Mouse (Mus musculus): ENCODE measurements around the gene Mrps36. TPM values are rescaled to one million over a fixed set of nuclear protein-coding genes. Genes with fewer than 3 reads are reported as not detected.
"Not testable (repeated sequence)": the region's sequence is repeated elsewhere in the genome, so short reads cannot be mapped to it uniquely, and the experiment has no call there.

Mrps36 gene
- polyA plus RNA-seq, 1 experiment from 2014 or later = 120 TPM

GRCm38 (mm10) chr13:100731462-100732046 is 12.9 kb downstream of the Mrps36 start:
- not testable (repeated sequence) for H3K9ac ChIP-seq; ATAC-seq (ENCODE audit: insufficient number of reproducible peaks, low FRiP score, low TSS enrichment, low read depth); H3K9me3 ChIP-seq (replicated peaks); H3K27me3 ChIP-seq
- Histone ChIP-seq H3K36me3 (peaks cover 17% of the 10 kb centered on the region; the same call in 1 of the 2 replicates), H3K4me1 (peaks cover 19% of the 10 kb centered on the region), H3K4me3 (replicated peaks) (peak overlapping the region; percentile 84), H3K4me2 (replicated peaks) (peak overlapping the region; percentile 61; the same call in 1 of the 2 replicates), H3K27ac (replicated peaks) (peak overlapping the region; percentile 94)
- WGBS = 91% methylated on average over 6 of the region's 6 CpGs

- no peaks in the 10 kb centered on the region for H3K27me3 ChIP-seq
- peak; percentile 97 for ATAC-seq (ENCODE audit: insufficient number of reproducible peaks, low FRiP score, low TSS enrichment, low read depth)
- peak within 1 kb of the TSS; percentile 84 for H3K4me3 ChIP-seq (replicated peaks)
- H3K9ac ChIP-seq = peak within 1 kb of the TSS; percentile 86
- H3K27ac ChIP-seq (replicated peaks) = peak within 1 kb of the TSS; percentile 94
- H3K9me3 ChIP-seq (replicated peaks) = no peaks in the 10 kb centered on the region
- H3K4me2 ChIP-seq (replicated peaks) = peak within 1 kb of the TSS; percentile 61
- WGBS = under 1% methylated on average over 19 of the region's 19 CpGs
- H3K36me3 ChIP-seq = peaks cover 15% of the 10 kb centered on the region; the same call in 1 of the 2 replicates
- H3K4me1 ChIP-seq = peaks cover 22% of the 10 kb centered on the region
These were observed 13.6 kb downstream of the Mrps36 start, which contains the start of gene Cdk7 for GRCm38 (mm10) chr13:100730861-100731176. TSS of gene Cdk7 (minus strand) at chr13:100730939.

DNA sequence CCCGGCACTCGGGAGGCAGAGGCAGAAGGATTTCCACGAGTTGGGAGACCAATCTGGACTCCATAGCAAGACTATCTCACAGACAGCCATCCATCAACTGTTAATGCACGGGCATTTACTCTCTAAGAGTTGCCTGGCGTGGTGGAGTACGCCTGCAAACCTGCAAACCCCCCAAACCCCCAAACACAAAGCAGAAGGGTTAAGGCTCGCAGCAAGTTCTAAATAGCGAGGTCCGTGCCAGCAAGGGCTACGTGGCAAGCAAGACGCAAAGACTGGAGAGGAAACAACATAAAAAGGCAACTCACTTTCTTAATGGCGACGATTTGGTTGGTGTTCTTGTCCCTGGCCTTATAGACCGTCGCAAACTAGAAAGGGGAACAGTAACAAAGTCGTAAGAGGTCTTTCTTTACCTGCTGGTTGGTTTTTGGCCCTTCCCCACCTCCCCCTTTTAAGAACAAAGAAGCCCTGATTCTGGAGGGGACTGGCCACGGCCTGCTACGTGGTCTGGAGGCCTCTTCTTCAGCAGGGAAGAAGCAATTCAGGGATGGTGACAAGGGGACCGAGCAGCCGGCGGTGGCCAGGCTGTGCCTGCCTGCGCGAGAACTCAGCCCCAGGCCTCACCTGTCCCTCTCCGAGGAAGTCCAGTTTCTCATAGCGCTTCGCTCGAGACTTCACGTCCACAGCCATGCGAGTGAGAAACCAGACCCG is 14.2 kb downstream of the Mrps36 start:
- H3K9me3 ChIP-seq (replicated peaks) = no peaks in the 10 kb centered on the region
- peak overlapping the region; percentile 94 for H3K27ac ChIP-seq (replicated peaks)
- H3K4me3 ChIP-seq (replicated peaks) = peak overlapping the region; percentile 84
- H3K4me1 ChIP-seq = peaks cover 22% of the 10 kb centered on the region
- H3K9ac ChIP-seq = peak overlapping the region; percentile 86
- peak overlapping the region; percentile 61 for H3K4me2 ChIP-seq (replicated peaks)
- no peaks in the 10 kb centered on the region for H3K27me3 ChIP-seq
- peaks cover 15% of the 10 kb centered on the region; the same call in 1 of the 2 replicates for H3K36me3 ChIP-seq
- under 1% methylated on average over 30 of the region's 30 CpGs for WGBS
- ATAC-seq (ENCODE audit: insufficient number of reproducible peaks, low FRiP score, low TSS enrichment, low read depth) = no peak

DNA sequence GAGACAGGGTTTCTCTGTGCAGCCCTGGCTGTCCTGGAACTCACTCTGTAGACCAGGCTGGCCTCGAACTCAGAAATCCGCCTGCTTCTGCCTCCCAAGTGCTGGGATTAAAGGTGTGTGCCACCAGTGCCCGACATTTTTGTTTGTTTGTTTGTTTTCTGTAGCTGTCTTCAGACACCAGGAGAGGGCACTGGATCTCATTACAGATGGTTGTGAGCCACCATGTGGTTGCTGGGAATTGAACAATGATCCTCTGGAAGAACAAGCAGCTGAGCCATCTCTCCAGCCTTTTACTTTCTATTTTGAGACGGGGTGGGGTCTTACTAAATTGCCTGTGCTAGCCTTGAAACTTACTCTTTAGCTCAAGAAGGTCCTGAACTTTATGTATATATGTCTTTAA is 15.9 kb downstream of the Mrps36 start:
- WGBS = 92% methylated on average over 4 of the region's 4 CpGs
- H3K4me2 ChIP-seq (replicated peaks); H3K9me3 ChIP-seq (replicated peaks): not testable (repeated sequence)

GRCm38 (mm10) chr13:100728086-100728485 is 16.4 kb downstream of the Mrps36 start:
- H3K4me1 ChIP-seq = peaks cover 27% of the 10 kb centered on the region
- no peaks in the 10 kb centered on the region for H3K27me3 ChIP-seq
- no peak overlapping the region for H3K9ac ChIP-seq
- H3K4me2 ChIP-seq (replicated peaks) = no peak overlapping the region
- no peak overlapping the region for H3K27ac ChIP-seq (replicated peaks)
- H3K36me3 ChIP-seq = peaks cover 16% of the 10 kb centered on the region; the same call in 1 of the 2 replicates
- H3K9me3 ChIP-seq (replicated peaks) = no peaks in the 10 kb centered on the region
- WGBS = 88% methylated on average over 5 of the region's 5 CpGs
- ATAC-seq (ENCODE audit: insufficient number of reproducible peaks, low FRiP score, low TSS enrichment, low read depth) = no peak
- no peak overlapping the region for H3K4me3 ChIP-seq (replicated peaks)

More for the DNA sequence above, 15.9 kb downstream of the Mrps36 start:
- Histone ChIP-seq H3K4me3 (replicated peaks) (0 out of 2 replicates have a peak overlapping the region, but pooled peaks have one; percentile 84), H3K36me3 (peaks cover 15% of the 10 kb centered on the region; the same call in 1 of the 2 replicates), H3K4me1 (peaks cover 27% of the 10 kb centered on the region)
- H3K27ac ChIP-seq (replicated peaks); H3K9ac ChIP-seq; H3K27me3 ChIP-seq; ATAC-seq (ENCODE audit: insufficient number of reproducible peaks, low FRiP score, low TSS enrichment, low read depth): not testable (repeated sequence)

- H3K27ac ChIP-seq (replicated peaks) = no peak overlapping the region
- H3K4me1 ChIP-seq = peaks cover 27% of the 10 kb centered on the region
- WGBS = 85% methylated on average over 10 of the region's 10 CpGs
- H3K9ac ChIP-seq = no peak overlapping the region
- H3K4me3 ChIP-seq (replicated peaks) = no peak overlapping the region
- no peak overlapping the region for H3K4me2 ChIP-seq (replicated peaks)
- no peak for ATAC-seq (ENCODE audit: insufficient number of reproducible peaks, low FRiP score, low TSS enrichment, low read depth)
- peaks cover 37% of the 10 kb centered on the region for H3K36me3 ChIP-seq
- H3K27me3 ChIP-seq = no peaks in the 10 kb centered on the region
- no peaks in the 10 kb centered on the region for H3K9me3 ChIP-seq (replicated peaks)
These were observed 19.3 kb downstream of the Mrps36 start for GRCm38 (mm10) chr13:100725194-100725593.

GRCm38 (mm10) chr13:100724051-100724754 is 20.3 kb downstream of the Mrps36 start:
- H3K4me3 ChIP-seq (replicated peaks) = no peak overlapping the region
- H3K9me3 ChIP-seq (replicated peaks) = no peaks in the 10 kb centered on the region
- peaks cover 23% of the 10 kb centered on the region for H3K4me1 ChIP-seq
- no peak overlapping the region for H3K27ac ChIP-seq (replicated peaks)
- H3K9ac ChIP-seq = no peak overlapping the region
- H3K27me3 ChIP-seq = no peaks in the 10 kb centered on the region
- no peak for ATAC-seq (ENCODE audit: insufficient number of reproducible peaks, low FRiP score, low TSS enrichment, low read depth)
- no peak overlapping the region for H3K4me2 ChIP-seq (replicated peaks)
- WGBS = 74% methylated on average over 7 of the region's 7 CpGs
- peaks cover 42% of the 10 kb centered on the region for H3K36me3 ChIP-seq

DNA sequence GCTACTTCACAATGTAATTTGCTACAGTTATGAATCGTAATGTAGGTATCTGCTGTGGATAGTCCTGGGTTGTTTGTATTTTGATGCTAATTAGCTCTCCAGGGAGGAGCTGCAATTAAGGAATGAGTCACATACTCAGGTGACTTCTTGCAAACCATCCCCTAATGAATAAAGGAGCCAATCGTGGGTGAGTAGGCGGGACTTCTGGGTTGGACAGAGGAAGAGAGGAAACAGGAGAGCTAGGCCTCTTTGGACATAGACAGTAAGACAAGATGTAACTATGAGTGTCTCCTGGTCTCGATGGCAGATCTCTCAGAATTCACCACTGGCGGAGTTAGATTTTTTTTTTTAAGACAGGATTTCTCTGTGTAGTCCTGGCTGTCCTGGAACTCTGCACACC is 22.8 kb downstream of the Mrps36 start:
- H3K4me2 ChIP-seq (replicated peaks) = no peak overlapping the region
- no peaks in the 10 kb centered on the region for H3K9me3 ChIP-seq (replicated peaks)
- H3K4me3 ChIP-seq (replicated peaks) = no peak overlapping the region
- no peaks in the 10 kb centered on the region for H3K27me3 ChIP-seq
- H3K4me1 ChIP-seq = peaks cover 8% of the 10 kb centered on the region
- WGBS = 86% methylated on average over 5 of the region's 5 CpGs
- peaks cover 46% of the 10 kb centered on the region for H3K36me3 ChIP-seq
- ATAC-seq (ENCODE audit: insufficient number of reproducible peaks, low FRiP score, low TSS enrichment, low read depth) = peak; percentile 34; the same call in 1 of the 2 replicates
- no peak overlapping the region for H3K9ac ChIP-seq
- no peak overlapping the region for H3K27ac ChIP-seq (replicated peaks)

DNA sequence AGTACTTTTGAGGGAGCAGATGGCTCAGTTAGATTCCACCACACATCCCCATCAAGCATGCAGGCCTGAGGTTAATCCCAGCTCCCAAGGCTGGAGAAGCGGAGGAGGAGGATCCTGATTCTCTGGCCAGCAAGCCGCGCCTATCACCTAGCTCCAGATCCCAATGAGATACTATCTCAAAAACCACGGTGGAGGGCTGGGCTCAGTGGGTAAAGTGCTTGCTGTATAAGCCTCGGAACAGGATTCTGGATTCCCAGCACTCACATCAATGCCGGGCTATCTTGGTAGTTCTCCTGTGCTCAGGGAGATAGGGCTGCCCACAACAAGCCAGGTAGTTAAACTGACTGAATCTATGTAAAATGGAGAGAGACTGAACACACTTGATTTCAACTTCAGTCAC is 29.0 kb downstream of the Mrps36 start:
- Histone ChIP-seq H3K4me3 (replicated peaks) (no peak overlapping the region), H3K36me3 (peaks cover 70% of the 10 kb centered on the region), H3K9me3 (replicated peaks) (no peaks in the 10 kb centered on the region), H3K27ac (replicated peaks) (no peak overlapping the region), H3K4me2 (replicated peaks) (no peak overlapping the region), H3K9ac (no peak overlapping the region), H3K27me3 (no peaks in the 10 kb centered on the region), H3K4me1 (no peaks in the 10 kb centered on the region)
- no peak for ATAC-seq (ENCODE audit: insufficient number of reproducible peaks, low FRiP score, low TSS enrichment, low read depth)
- WGBS = 88% methylated on average over 6 of the region's 6 CpGs

GRCm38 (mm10) chr13:100706206-100706605 is 38.3 kb downstream of the Mrps36 start:
- Histone ChIP-seq H3K4me1 (no peaks in the 10 kb centered on the region), H3K36me3 (peaks cover 81% of the 10 kb centered on the region), H3K27me3 (no peaks in the 10 kb centered on the region), H3K9me3 (replicated peaks) (no peaks in the 10 kb centered on the region), H3K9ac (no peak overlapping the region), H3K4me3 (replicated peaks) (no peak overlapping the region), H3K27ac (replicated peaks) (no peak overlapping the region), H3K4me2 (replicated peaks) (no peak overlapping the region)
- ATAC-seq (ENCODE audit: insufficient number of reproducible peaks, low FRiP score, low TSS enrichment, low read depth) = no peak
- 94% methylated on average over 7 of the region's 7 CpGs for WGBS

GRCm38 (mm10) chr13:100703468-100703867 is 41.0 kb downstream of the Mrps36 start:
- Histone ChIP-seq H3K4me1 (no peaks in the 10 kb centered on the region), H3K4me3 (replicated peaks) (no peak overlapping the region), H3K4me2 (replicated peaks) (no peak overlapping the region), H3K36me3 (peaks cover 84% of the 10 kb centered on the region), H3K27me3 (no peaks in the 10 kb centered on the region), H3K9ac (no peak overlapping the region), H3K9me3 (replicated peaks) (no peaks in the 10 kb centered on the region), H3K27ac (replicated peaks) (no peak overlapping the region)
- ATAC-seq (ENCODE audit: insufficient number of reproducible peaks, low FRiP score, low TSS enrichment, low read depth) = no peak
- WGBS = 90% methylated on average over 2 of the region's 2 CpGs

Measured in embryonic facial prominence, embryonic 15.5 days (tissue).